Mouse (Mus musculus) myocyte (in vitro differentiated cells): ENCODE measurements around the gene Sema4g. TPM values are rescaled to one million over a fixed set of nuclear protein-coding genes. Genes with fewer than 3 reads are reported as not detected.

Experiments used
- H3K27me3 ChIP-seq: one replicate; pipeline ENCODE4 v1.6.1; 2011; ENCODE audit not compliant: control insufficient read depth, insufficient read depth, insufficient read length
- H3K36me3 ChIP-seq: one replicate; pipeline ENCODE4 v1.6.1; 2011; ENCODE audit not compliant: control insufficient read depth, insufficient read depth
- H3K4me2 ChIP-seq: one replicate; pipeline ENCODE4 v1.6.1; 2011; ENCODE audit warnings: low read depth, control low read depth
- H3K4me3 ChIP-seq: one replicate; pipeline ENCODE4 v1.5.1; 2011; ENCODE audit warnings: mild to moderate bottlenecking, control low read depth, moderate library complexity
- H3K79me2 ChIP-seq: one replicate; pipeline ENCODE4 v1.6.1; 2011; ENCODE audit not compliant: control insufficient read depth, insufficient read depth
- H3ac ChIP-seq: one replicate; pipeline ENCODE4 v1.6.1; 2011; ENCODE audit not compliant: control insufficient read depth, insufficient read length
- CEBPB ChIP-seq: IDR thresholded peaks from 2 replicates; pipeline ENCODE4 v1.6.1; 2011; ENCODE audit warnings: mild to moderate bottlenecking, moderate library complexity; ENCODE audit not compliant: poor library complexity, insufficient read depth, severe bottlenecking
- E2F4 ChIP-seq: IDR thresholded peaks from one replicate; pipeline ENCODE4 v1.6.1; 2011; ENCODE audit warnings: mild to moderate bottlenecking, control low read depth, moderate library complexity; ENCODE audit not compliant: insufficient read depth
- MAX ChIP-seq: IDR thresholded peaks from one replicate; pipeline ENCODE4 v1.6.1; 2011; ENCODE audit warnings: low read depth, mild to moderate bottlenecking, control low read depth
- MYOD1 ChIP-seq, 3 experiments: IDR thresholded peaks; one replicate each; pipeline ENCODE4 v1.6.1; 2011; ENCODE audit warnings: control low read depth in 2 of 3, low read depth in 2 of 3, mild to moderate bottlenecking in 2 of 3, moderate library complexity in 1 of 3; ENCODE audit not compliant: insufficient read length in 2 of 3, control insufficient read depth in 1 of 3
- MYOG ChIP-seq, 3 experiments: IDR thresholded peaks; one replicate each; pipeline ENCODE4 v1.6.1; 2011; ENCODE audit warnings: control low read depth in 2 of 3, low read depth in 2 of 3, mild to moderate bottlenecking in 2 of 3; ENCODE audit not compliant: insufficient read length in 2 of 3, control insufficient read depth in 1 of 3, insufficient read depth in 1 of 3
- POLR2A ChIP-seq: IDR thresholded peaks from one replicate; pipeline ENCODE4 v1.6.1; 2011; ENCODE audit warnings: low read depth, mild to moderate bottlenecking, control low read depth, moderate library complexity; ENCODE audit not compliant: insufficient read length
- POLR2AphosphoS2 ChIP-seq: IDR thresholded peaks from one replicate; pipeline ENCODE4 v1.6.1; 2011; ENCODE audit warnings: low read depth, control low read depth; ENCODE audit not compliant: insufficient read length
- REST ChIP-seq: IDR thresholded peaks from one replicate; pipeline ENCODE4 v1.6.1; 2011; ENCODE audit warnings: mild to moderate bottlenecking, control low read depth, moderate library complexity; ENCODE audit not compliant: insufficient read depth, insufficient read length
- SRF ChIP-seq: IDR thresholded peaks from one replicate; pipeline ENCODE4 v1.6.1; 2011; ENCODE audit warnings: low read depth; ENCODE audit not compliant: control insufficient read depth, insufficient read length
- TCF12 ChIP-seq: IDR thresholded peaks from one replicate; pipeline ENCODE4 v1.6.1; 2011; ENCODE audit warnings: mild to moderate bottlenecking, control low read depth; ENCODE audit not compliant: poor library complexity, insufficient read depth, severe bottlenecking
- TCF3 ChIP-seq: IDR thresholded peaks from one replicate; pipeline ENCODE4 v1.6.1; 2011; ENCODE audit warnings: low read depth, control low read depth; ENCODE audit not compliant: insufficient read length
- USF1 ChIP-seq: IDR thresholded peaks from one replicate; pipeline ENCODE4 v1.6.1; 2011; ENCODE audit warnings: low read depth, mild to moderate bottlenecking, control low read depth, moderate library complexity
- polyA plus RNA-seq: library from polyadenylated mRNA; unstranded; fragments of >200 nt; fragmentation: generic; extraction: Trizol; gene quantifications from one replicate; pipeline ENCODE4 v1.2.1, GENCODE M21; 2012; ENCODE audit warnings: missing spikeins

Sema4g gene
- polyA plus RNA-seq, 1 experiment, result 0.43 TPM

- Histone ChIP-seq H3K79me2 (peaks cover 22% of the 10 kb centered on the region), H3K4me2 (peak overlapping the region; percentile 90), H3K4me3 (peak overlapping the region; percentile 59), H3K36me3 (peaks cover 21% of the 10 kb centered on the region), H3K27me3 (no peaks in the 10 kb centered on the region), H3ac (peak overlapping the region; percentile 26)
- TF ChIP-seq POLR2AphosphoS2 (no peak), POLR2A (no peak), REST (no peak), MYOG (IDR thresholded peaks at IDR 0.05; ENCODE audit: control insufficient read depth in 1 of 3, insufficient read depth in 1 of 3, insufficient read length in 2 of 3, low read depth in 2 of 3) (no peak), MAX (no peak), SRF (no peak), TCF3 (no peak), E2F4 (no peak), USF1 (no peak), MYOD1 (IDR thresholded peaks at IDR 0.05; ENCODE audit: control insufficient read depth in 1 of 3, insufficient read length in 2 of 3, low read depth in 2 of 3) (no peak), CEBPB (no peak), TCF12 (no peak)
These were observed 59.9 kb downstream of the Sema4g start for GRCm38 (mm10) chr19:45048644-45049365.

GRCm38 (mm10) chr19:45049523-45049922 is 60.6 kb downstream of the Sema4g start:
- H3K27me3 ChIP-seq, result no peaks in the 10 kb centered on the region
- peak; percentile 30 for TF ChIP-seq POLR2AphosphoS2
- TF ChIP-seq E2F4, result no peak

More at GRCm38 (mm10) chr19:45049523-45049922, 60.6 kb downstream of the Sema4g start:
- peaks cover 22% of the 10 kb centered on the region for H3K79me2 ChIP-seq
- no peak overlapping the region for H3ac ChIP-seq
- H3K4me3 ChIP-seq, result peak overlapping the region; percentile 59
- H3K36me3 ChIP-seq, result peaks cover 21% of the 10 kb centered on the region
- peak overlapping the region; percentile 90 for H3K4me2 ChIP-seq

Other genes starting within 250 kb of the Sema4g start
- gene Pax2, start 233.1 kb upstream of the Sema4g start, polyA plus RNA-seq, result not detected
- 6.6 TPM for gene Slf2, start 58.0 kb upstream of the Sema4g start, polyA plus RNA-seq
- 13.5 TPM for gene Twnk, start 16.6 kb downstream of the Sema4g start, polyA plus RNA-seq
- 81.3 TPM for gene Mrpl43, start 17.3 kb downstream of the Sema4g start, polyA plus RNA-seq
- gene Lzts2, start 25.3 kb downstream of the Sema4g start, polyA plus RNA-seq, result 66.1 TPM
- 5.0 TPM for gene Pdzd7, start 56.6 kb downstream of the Sema4g start, polyA plus RNA-seq
- 43.4 TPM for gene Sfxn3, start 58.4 kb downstream of the Sema4g start, polyA plus RNA-seq
- gene Kazald1, start 86.1 kb downstream of the Sema4g start, polyA plus RNA-seq, result 1.4 TPM
- not detected for gene Tlx1, start 161.6 kb downstream of the Sema4g start, polyA plus RNA-seq
- gene Lbx1, start 246.7 kb downstream of the Sema4g start, polyA plus RNA-seq, result 0.22 TPM